Mouse (Mus musculus) lung, embryonic 15.5 days (tissue): ENCODE data around the gene 4921524J17Rik. TPM values are rescaled to one million over a fixed set of nuclear protein-coding genes. Genes with fewer than 3 reads are reported as not detected.

Experiments used
- ATAC-seq: fragments of 200-750 bp; cut with Nextera tagmentation; 2 replicates; pipeline ENCODE4 v1.8.0; 2017; ENCODE audit warnings: moderate number of reproducible peaks, borderline replicate concordance; ENCODE audit not compliant: low FRiP score, low TSS enrichment; ENCODE audit errors: extremely low read depth
- H3K27ac ChIP-seq: fragments of 300-500 bp; sonication (generic); 2 replicates; pipeline ENCODE4 v1.5.1; 2015; ENCODE audit warnings: moderate library complexity, mild to moderate bottlenecking, inconsistent platforms
- H3K27me3 ChIP-seq: fragments of 300-500 bp; sonication (generic); 2 replicates; pipeline ENCODE4 v1.6.1; 2015; ENCODE audit warnings: inconsistent platforms
- H3K36me3 ChIP-seq: fragments of 300-500 bp; sonication (generic); 2 replicates; pipeline ENCODE4 v1.6.1; 2015; ENCODE audit warnings: inconsistent platforms
- H3K4me1 ChIP-seq: fragments of 300-500 bp; sonication (generic); 2 replicates; pipeline ENCODE4 v1.6.1; 2015; ENCODE audit warnings: inconsistent platforms
- H3K4me2 ChIP-seq: fragments of 300-500 bp; sonication (generic); 2 replicates; pipeline ENCODE4 v1.6.1; 2015; ENCODE audit warnings: inconsistent platforms, mild to moderate bottlenecking, moderate library complexity
- H3K4me3 ChIP-seq: fragments of 300-500 bp; sonication (generic); 2 replicates; pipeline ENCODE4 v1.5.1; 2015; ENCODE audit warnings: mild to moderate bottlenecking, inconsistent platforms
- H3K9ac ChIP-seq: fragments of 300-500 bp; sonication (generic); 2 replicates; pipeline ENCODE4 v1.6.1; 2015; ENCODE audit warnings: inconsistent platforms
- H3K9me3 ChIP-seq: fragments of 300-500 bp; sonication (generic); 2 replicates; pipeline ENCODE4 v1.6.1; 2016; ENCODE audit warnings: inconsistent platforms
- WGBS: fragments of 180-500 bp; shearing (Covaris S2); methylation state at CpG from one replicate; pipeline ENCODE4 v1.1.7; 2015; 5-methylcytosine and 5-hydroxymethylcytosine counted together
- polyA plus RNA-seq: library from polyadenylated mRNA; unstranded; fragments of >200 nt; fragmentation: Nextera tagmentation; extraction: Ambion mirVana; gene quantifications from 2 replicates; pipeline ENCODE4 v1.2.1, GENCODE M21; 2015

Gene 4921524J17Rik
- polyA plus RNA-seq, 1 experiment from 2014 or later: 42.5 TPM

DNA sequence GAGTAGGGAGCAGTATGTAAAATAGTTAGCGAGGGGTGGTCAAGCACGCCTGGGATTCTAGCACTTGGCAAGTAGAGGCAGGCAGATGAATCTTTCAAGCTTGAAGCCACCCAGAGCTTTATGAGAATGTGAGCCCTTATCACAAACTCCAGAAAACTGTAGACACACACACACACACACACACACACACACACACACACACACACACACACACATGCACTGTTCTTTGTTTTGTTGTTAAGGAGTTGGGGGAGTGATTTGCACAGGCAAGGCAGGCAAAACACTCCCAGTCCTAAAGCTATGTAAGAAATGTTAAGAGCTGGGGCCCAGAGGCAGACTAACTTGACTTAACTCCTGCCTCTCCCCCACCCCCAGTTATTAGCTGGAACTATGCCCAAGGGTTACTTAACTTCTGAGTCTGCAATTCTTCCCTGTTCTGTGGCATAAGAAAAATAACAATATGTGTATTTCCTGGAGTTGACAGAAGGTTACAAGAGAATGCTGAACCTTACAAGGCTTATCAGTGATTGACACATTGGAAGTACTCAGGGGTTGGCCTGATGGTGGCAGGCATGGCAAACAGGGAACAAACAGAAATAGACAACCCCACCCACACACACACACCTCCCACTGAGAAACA is 53.4 kb downstream of the 4921524J17Rik start:
- H3K27ac ChIP-seq: peak overlapping the region; percentile 92
- no peaks in the 10 kb centered on the region for H3K36me3 ChIP-seq
- H3K4me1 ChIP-seq: peaks cover 26% of the 10 kb centered on the region
- ATAC-seq: peak; percentile 84
- H3K9ac ChIP-seq: no peak overlapping the region
- peak overlapping the region; percentile 0; the same call in 1 of the 2 replicates for H3K4me2 ChIP-seq
- no peaks in the 10 kb centered on the region for H3K27me3 ChIP-seq
- no peaks in the 10 kb centered on the region for H3K9me3 ChIP-seq
- no peak overlapping the region for H3K4me3 ChIP-seq
- 12% methylated on average over 2 of the region's 2 CpGs for WGBS

- ATAC-seq: no peak
- peaks cover 36% of the 10 kb centered on the region for H3K4me1 ChIP-seq
- no peak overlapping the region for H3K4me3 ChIP-seq
- no peaks in the 10 kb centered on the region for H3K36me3 ChIP-seq
- WGBS: 33% methylated on average over 3 of the region's 3 CpGs
- no peak overlapping the region for H3K27ac ChIP-seq
- H3K9me3 ChIP-seq: no peaks in the 10 kb centered on the region
- H3K4me2 ChIP-seq: no peak overlapping the region
- no peaks in the 10 kb centered on the region for H3K27me3 ChIP-seq
- no peak overlapping the region for H3K9ac ChIP-seq
Measured at GRCm38 (mm10) chr8:85376516-85376915, 56.1 kb downstream of the 4921524J17Rik start.

- ATAC-seq: 0 out of 2 replicates have a peak, but pooled peaks have one; percentile 11
- H3K36me3 ChIP-seq: no peaks in the 10 kb centered on the region
- H3K4me2 ChIP-seq: no peak overlapping the region
- H3K27ac ChIP-seq: no peak overlapping the region
- no peaks in the 10 kb centered on the region for H3K27me3 ChIP-seq
- H3K9me3 ChIP-seq: no peaks in the 10 kb centered on the region
- 25% methylated on average over 4 of the region's 4 CpGs for WGBS
- H3K4me1 ChIP-seq: peaks cover 16% of the 10 kb centered on the region
- H3K4me3 ChIP-seq: no peak overlapping the region
- H3K9ac ChIP-seq: no peak overlapping the region
Measured at GRCm38 (mm10) chr8:85374286-85374685, 58.3 kb downstream of the 4921524J17Rik start.

DNA sequence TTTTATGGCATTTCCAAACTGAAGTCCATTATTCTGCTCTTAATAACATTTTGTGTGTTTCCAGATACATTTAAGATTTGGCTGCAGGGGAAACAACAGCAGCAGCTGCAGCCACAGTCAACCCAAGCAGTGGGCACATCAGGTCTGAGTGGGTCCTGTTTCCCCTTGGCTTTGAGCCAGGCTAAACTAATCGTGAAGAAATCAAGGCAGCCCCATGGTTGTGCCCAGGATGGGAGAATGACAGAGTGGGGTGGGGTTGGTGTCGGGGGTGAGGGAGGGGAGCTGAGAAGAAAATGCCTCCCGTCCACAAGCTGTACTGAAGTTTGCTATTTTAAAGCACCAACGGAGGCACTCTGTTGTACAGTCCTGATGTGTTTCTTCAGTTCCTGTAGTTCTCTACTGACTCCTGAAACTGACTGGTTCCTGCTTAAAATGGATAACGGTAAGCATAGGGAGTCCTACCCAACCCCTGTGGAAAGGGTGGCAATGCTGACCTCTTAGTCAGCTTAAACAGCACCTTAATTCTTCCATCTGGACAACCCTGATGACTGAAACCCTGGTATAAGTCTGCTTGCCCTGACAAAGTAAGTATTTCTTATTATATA is 59.1 kb downstream of the 4921524J17Rik start:
- WGBS: 34% methylated on average over 5 of the region's 5 CpGs
- peaks cover 12% of the 10 kb centered on the region for H3K4me1 ChIP-seq
- H3K4me3 ChIP-seq: no peak overlapping the region
- H3K4me2 ChIP-seq: no peak overlapping the region
- ATAC-seq: no peak
- H3K36me3 ChIP-seq: no peaks in the 10 kb centered on the region
- no peak overlapping the region for H3K9ac ChIP-seq
- no peak overlapping the region for H3K27ac ChIP-seq
- no peaks in the 10 kb centered on the region for H3K27me3 ChIP-seq
- no peaks in the 10 kb centered on the region for H3K9me3 ChIP-seq

- 100% methylated on average over 1 of the region's 1 CpGs for WGBS
- Histone ChIP-seq H3K27me3 (no peaks in the 10 kb centered on the region), H3K4me1 (peaks cover 12% of the 10 kb centered on the region), H3K4me3 (no peak overlapping the region), H3K36me3 (no peaks in the 10 kb centered on the region), H3K9ac (no peak overlapping the region), H3K4me2 (no peak overlapping the region), H3K27ac (no peak overlapping the region), H3K9me3 (no peaks in the 10 kb centered on the region)
- ATAC-seq: no peak
Measured at GRCm38 (mm10) chr8:85372465-85372839, 60.2 kb downstream of the 4921524J17Rik start.

DNA sequence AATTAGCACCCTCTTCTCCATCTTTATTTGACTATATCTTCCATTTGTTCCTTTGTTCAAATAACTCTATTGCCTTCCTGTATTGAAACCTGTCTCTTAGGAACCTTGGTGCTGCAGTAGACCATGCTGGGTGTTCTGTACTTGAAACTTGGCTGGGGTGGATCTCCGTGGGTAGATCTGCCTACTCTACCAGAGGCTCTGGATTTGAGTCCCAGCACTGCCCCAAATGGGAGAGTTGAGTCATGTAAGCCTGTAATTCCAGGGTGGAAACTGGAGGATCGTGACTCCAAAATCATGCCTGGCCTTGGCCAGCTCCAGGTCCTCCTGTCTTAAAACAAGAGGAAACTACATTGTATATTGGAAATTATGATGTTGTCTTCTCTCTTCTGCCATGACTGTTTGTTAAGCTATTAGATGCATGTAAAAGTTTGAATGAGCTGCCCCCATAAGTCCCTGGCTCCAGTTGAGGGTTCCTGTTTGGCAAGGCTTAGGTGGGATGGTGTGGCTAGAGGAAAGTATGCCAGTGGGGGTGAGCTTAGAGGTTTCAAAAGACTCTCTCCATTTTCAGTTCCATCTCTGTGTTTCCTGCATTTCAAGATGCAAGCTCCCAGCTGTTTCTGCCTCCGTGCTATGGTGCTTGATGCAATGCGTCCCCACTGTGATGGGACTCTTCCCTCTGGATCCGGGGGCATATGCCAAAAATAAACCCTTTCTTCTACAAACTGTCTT is 60.7 kb downstream of the 4921524J17Rik start:
- Histone ChIP-seq H3K4me2 (no peak overlapping the region), H3K4me3 (no peak overlapping the region), H3K27me3 (no peaks in the 10 kb centered on the region), H3K36me3 (no peaks in the 10 kb centered on the region), H3K9me3 (no peaks in the 10 kb centered on the region), H3K27ac (no peak overlapping the region), H3K4me1 (peaks cover 12% of the 10 kb centered on the region), H3K9ac (no peak overlapping the region)
- WGBS: 72% methylated on average over 5 of the region's 5 CpGs
- no peak for ATAC-seq

GRCm38 (mm10) chr8:85365176-85365575 is 67.5 kb downstream of the 4921524J17Rik start:
- H3K4me2 ChIP-seq: no peak overlapping the region
- ATAC-seq: peak; percentile 31; the same call in 1 of the 2 replicates
- no peak overlapping the region for H3K9ac ChIP-seq
- peaks cover 5% of the 10 kb centered on the region; the same call in 1 of the 2 replicates for H3K4me1 ChIP-seq
- 39% methylated on average over 6 of the region's 6 CpGs for WGBS
- no peaks in the 10 kb centered on the region for H3K27me3 ChIP-seq
- no peaks in the 10 kb centered on the region for H3K36me3 ChIP-seq
- no peak overlapping the region for H3K4me3 ChIP-seq
- no peaks in the 10 kb centered on the region for H3K9me3 ChIP-seq
- no peak overlapping the region for H3K27ac ChIP-seq

GRCm38 (mm10) chr8:85364628-85365027 is 68.0 kb downstream of the 4921524J17Rik start:
- Histone ChIP-seq H3K4me2 (no peak overlapping the region), H3K27me3 (no peaks in the 10 kb centered on the region), H3K36me3 (no peaks in the 10 kb centered on the region), H3K9ac (no peak overlapping the region), H3K4me3 (no peak overlapping the region), H3K27ac (no peak overlapping the region), H3K4me1 (peaks cover 5% of the 10 kb centered on the region; the same call in 1 of the 2 replicates), H3K9me3 (no peaks in the 10 kb centered on the region)
- ATAC-seq: no peak
- 78% methylated on average over 11 of the region's 11 CpGs for WGBS

- Histone ChIP-seq H3K27me3 (no peaks in the 10 kb centered on the region), H3K36me3 (no peaks in the 10 kb centered on the region), H3K27ac (no peak overlapping the region), H3K9me3 (no peaks in the 10 kb centered on the region), H3K9ac (no peak overlapping the region), H3K4me3 (no peak overlapping the region), H3K4me2 (no peak overlapping the region), H3K4me1 (peaks cover 5% of the 10 kb centered on the region; the same call in 1 of the 2 replicates)
- WGBS: 70% methylated on average over 6 of the region's 6 CpGs
- ATAC-seq: no peak
Measured at GRCm38 (mm10) chr8:85363406-85363805, 69.2 kb downstream of the 4921524J17Rik start.

GRCm38 (mm10) chr8:85362211-85362610 is 70.4 kb downstream of the 4921524J17Rik start:
- no peak for ATAC-seq
- Histone ChIP-seq H3K4me2 (no peak overlapping the region), H3K27ac (no peak overlapping the region), H3K9ac (no peak overlapping the region), H3K9me3 (no peaks in the 10 kb centered on the region), H3K36me3 (no peaks in the 10 kb centered on the region), H3K27me3 (no peaks in the 10 kb centered on the region), H3K4me1 (peaks cover 5% of the 10 kb centered on the region; the same call in 1 of the 2 replicates), H3K4me3 (no peak overlapping the region)
- 71% methylated on average over 4 of the region's 4 CpGs for WGBS
